Mouse (Mus musculus) hindbrain, embryonic 13.5 days (tissue): ENCODE results near the gene Xpa. TPM values are rescaled to one million over a fixed set of nuclear protein-coding genes. Genes with fewer than 3 reads are reported as not detected.

Experiments
- ATAC-seq: fragments of 200-750 bp; cut with Nextera tagmentation; 2 replicates; pipeline ENCODE4 v1.8.0; 2017; ENCODE audit warnings: moderate TSS enrichment; ENCODE audit not compliant: low FRiP score
- H3K27ac ChIP-seq: fragments of 300-500 bp; sonication (generic); 2 replicates; pipeline ENCODE4 v1.5.1; 2015; ENCODE audit warnings: inconsistent platforms, mild to moderate bottlenecking, moderate library complexity
- H3K27me3 ChIP-seq: fragments of 300-500 bp; sonication (generic); 2 replicates; pipeline ENCODE4 v1.6.1; 2015; ENCODE audit warnings: mild to moderate bottlenecking, inconsistent platforms
- H3K36me3 ChIP-seq: fragments of 300-500 bp; sonication (generic); 2 replicates; pipeline ENCODE4 v1.6.1; 2015; ENCODE audit warnings: mild to moderate bottlenecking, inconsistent platforms
- H3K4me1 ChIP-seq: fragments of 300-500 bp; sonication (generic); replicated peaks from 2 replicates; pipeline ENCODE4 v1.6.1; 2015; ENCODE audit warnings: inconsistent platforms
- H3K4me2 ChIP-seq: fragments of 300-500 bp; sonication (generic); 2 replicates; pipeline ENCODE4 v1.6.1; 2015; ENCODE audit warnings: inconsistent platforms, mild to moderate bottlenecking, moderate library complexity
- H3K4me3 ChIP-seq: fragments of 300-500 bp; sonication (generic); 2 replicates; pipeline ENCODE4 v1.5.1; 2015; ENCODE audit warnings: mild to moderate bottlenecking, inconsistent platforms
- H3K9ac ChIP-seq: fragments of 300-500 bp; sonication (generic); 2 replicates; pipeline ENCODE4 v1.6.1; 2015; ENCODE audit warnings: mild to moderate bottlenecking, inconsistent platforms
- H3K9me3 ChIP-seq: fragments of 300-500 bp; sonication (generic); 2 replicates; pipeline ENCODE4 v1.6.1; 2016; ENCODE audit warnings: inconsistent platforms
- WGBS: fragments of 180-500 bp; shearing (Covaris S2); methylation state at CpG from one replicate; pipeline ENCODE4 v1.1.7; 2015; 5-methylcytosine and 5-hydroxymethylcytosine counted together
- polyA plus RNA-seq: library from polyadenylated mRNA; unstranded; fragments of >200 nt; fragmentation: Nextera tagmentation; extraction: Ambion mirVana; gene quantifications from 2 replicates; pipeline ENCODE4 v1.2.1, GENCODE M21; 2015

Xpa gene
- polyA plus RNA-seq, 1 experiment from 2014 or later = 32.8 TPM

GRCm38 (mm10) chr4:46115308-46115707, 80.8 kb downstream of the Xpa start:
- 78% methylated on average over 1 of the region's 1 CpGs for WGBS
- peaks cover 4% of the 10 kb centered on the region; the same call in 1 of the 2 replicates for H3K4me1 ChIP-seq
- no peaks in the 10 kb centered on the region for H3K27me3 ChIP-seq
- H3K4me3 ChIP-seq = no peak overlapping the region
- H3K27ac ChIP-seq = no peak overlapping the region
- H3K36me3 ChIP-seq = peaks cover 69% of the 10 kb centered on the region
- no peak overlapping the region for H3K4me2 ChIP-seq
- no peak overlapping the region for H3K9ac ChIP-seq
- no peak for ATAC-seq
- H3K9me3 ChIP-seq = no peaks in the 10 kb centered on the region

- no peak for ATAC-seq
- Histone ChIP-seq H3K4me2 (no peak overlapping the region), H3K4me1 (peaks cover 4% of the 10 kb centered on the region; the same call in 1 of the 2 replicates), H3K4me3 (no peak overlapping the region), H3K27ac (no peak overlapping the region), H3K9ac (no peak overlapping the region), H3K27me3 (no peaks in the 10 kb centered on the region), H3K9me3 (no peaks in the 10 kb centered on the region), H3K36me3 (peaks cover 30% of the 10 kb centered on the region)
- WGBS = 66% methylated on average over 3 of the region's 3 CpGs
Measured at GRCm38 (mm10) chr4:46111361-46111760, 84.8 kb downstream of the Xpa start.

GRCm38 (mm10) chr4:46110084-46110483, 86.0 kb downstream of the Xpa start:
- Histone ChIP-seq H3K9me3 (no peaks in the 10 kb centered on the region), H3K27ac (no peak overlapping the region), H3K4me2 (no peak overlapping the region), H3K4me3 (no peak overlapping the region), H3K9ac (no peak overlapping the region), H3K36me3 (peaks cover 18% of the 10 kb centered on the region), H3K27me3 (no peaks in the 10 kb centered on the region), H3K4me1 (peaks cover 4% of the 10 kb centered on the region; the same call in 1 of the 2 replicates)
- ATAC-seq = no peak
- 88% methylated on average over 8 of the region's 8 CpGs for WGBS

Other genes starting within 250 kb of the Xpa start
- 21.0 and 21.7 TPM in 2 replicates for gene Tdrd7, start 231.0 kb downstream of the Xpa start, polyA plus RNA-seq
- 1.9 and 2.1 TPM in 2 replicates for gene Tmod1, start 157.4 kb downstream of the Xpa start, polyA plus RNA-seq
- gene Ncbp1, start 57.7 kb downstream of the Xpa start, polyA plus RNA-seq = 87.5 and 91.0 TPM in 2 replicates
- gene Tstd2, start 57.6 kb downstream of the Xpa start, polyA plus RNA-seq = 37.7 and 42.0 TPM in 2 replicates
- not detected in 2 replicates for gene Foxe1, start 147.3 kb upstream of the Xpa start, polyA plus RNA-seq
- 8.9 and 10.0 TPM in 2 replicates for gene Trmo, start 193.1 kb upstream of the Xpa start, polyA plus RNA-seq
- gene Hemgn, start 217.2 kb upstream of the Xpa start, polyA plus RNA-seq = 0.22 and 0.62 TPM in 2 replicates